Mouse (Mus musculus): ENCODE measurements around the gene Slc41a1. TPM values are rescaled to one million over a fixed set of nuclear protein-coding genes. Genes with fewer than 3 reads are reported as not detected.

The Slc41a1 gene
- total and polyA plus RNA-seq, 2 experiments from 2014 or later: 21.0 to 45.5 TPM

DNA sequence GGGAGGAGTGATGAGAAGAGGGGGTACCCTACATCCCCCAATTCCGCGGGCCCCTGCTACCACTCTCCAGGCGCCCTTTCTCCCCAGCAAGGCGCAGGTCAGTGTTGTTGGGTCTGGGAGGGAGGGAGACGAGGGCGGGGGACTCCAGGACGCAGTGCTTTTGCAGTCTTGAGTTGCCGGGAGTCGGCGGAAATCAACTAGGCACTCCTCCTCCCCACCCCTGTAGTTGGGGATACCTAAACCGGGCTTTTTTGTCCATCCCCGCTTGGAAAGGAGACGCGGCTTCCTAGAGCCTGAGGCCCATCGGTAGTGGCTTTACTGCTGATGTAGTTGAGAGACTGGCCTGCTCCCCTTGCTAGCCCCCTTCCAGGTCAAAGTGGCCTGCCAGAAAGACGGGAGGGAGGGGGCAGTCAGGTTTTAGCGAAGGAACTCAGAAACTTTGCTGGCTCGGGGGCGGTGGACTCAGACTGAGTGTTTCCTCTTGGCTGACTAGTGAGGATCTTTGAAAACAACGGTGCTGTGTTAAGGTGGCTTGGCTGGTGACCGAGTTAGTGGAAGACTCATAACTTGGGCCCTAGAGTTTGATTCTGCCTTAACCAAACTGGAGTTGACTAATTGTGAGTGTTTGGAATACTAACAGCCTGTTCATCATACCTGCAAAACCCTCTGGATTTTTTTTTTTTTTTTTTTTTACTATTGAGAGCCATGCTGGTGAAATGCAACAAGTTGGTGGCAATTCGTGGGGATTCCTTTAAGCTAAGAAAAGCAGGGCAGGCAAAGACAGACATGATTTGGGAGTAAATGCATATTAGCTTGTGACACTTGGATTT is 1.2 kb downstream of the Slc41a1 start:
- peak overlapping the region; percentile 73 for H3K4me3 ChIP-seq (ENCODE audit: low read depth, low read length)
- 3% methylated on average over 21 of the region's 22 CpGs for WGBS
- H3K36me3 ChIP-seq (ENCODE audit: insufficient read depth, low read length): 0 out of 2 replicates have a peak, but pooled peaks cover 5% of the 10 kb centered on the region
- H3K4me2 ChIP-seq (ENCODE audit: low read depth, low read length, poor library complexity, severe bottlenecking): peak overlapping the region; percentile 86
- DNase-seq (ENCODE audit: low spot score) (peak; percentile 49), ATAC-seq (ENCODE audit: low FRiP score) (peak; percentile 52)
- no peaks in the 10 kb centered on the region for H3K27me3 ChIP-seq (ENCODE audit: insufficient read depth, low read length)
- no peaks in the 10 kb centered on the region for H3K9me3 ChIP-seq (ENCODE audit: low read length)
- peak overlapping the region; percentile 86 for H3K27ac ChIP-seq (ENCODE audit: low read depth, low read length)
- peak overlapping the region; percentile 86 for H3K9ac ChIP-seq (replicated peaks; ENCODE audit: low read length, poor library complexity, severe bottlenecking)
- peaks cover 22% of the 10 kb centered on the region; the same call in 1 of the 2 replicates for H3K4me1 ChIP-seq (ENCODE audit: insufficient read depth, low read length)
- TF ChIP-seq CTCF (IDR thresholded peaks at IDR 0.05): no peak

DNA sequence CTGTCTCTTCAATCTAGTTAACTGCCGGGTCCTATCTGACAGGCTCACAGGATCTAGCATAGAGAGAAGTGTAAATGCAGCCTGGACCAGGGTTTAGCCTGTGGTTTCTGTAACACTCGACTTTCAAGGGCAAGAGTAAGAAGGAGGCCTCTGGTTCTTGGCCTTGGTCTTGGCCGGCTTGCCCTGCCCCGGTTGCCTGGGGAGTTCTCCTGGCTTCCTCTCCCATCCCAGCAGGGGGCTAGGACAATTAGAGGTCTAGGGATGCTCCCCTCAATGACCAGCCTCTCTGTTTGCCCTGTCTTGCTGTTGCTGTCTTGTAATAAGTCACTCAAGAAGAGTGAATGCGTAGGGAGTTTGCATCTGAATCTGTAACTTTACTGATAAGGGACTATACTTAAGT is 2.0 kb downstream of the Slc41a1 start:
- Histone ChIP-seq H3K36me3 (ENCODE audit: insufficient read depth, low read length) (0 out of 2 replicates have a peak, but pooled peaks cover 5% of the 10 kb centered on the region), H3K4me1 (ENCODE audit: insufficient read depth, low read length) (peaks cover 22% of the 10 kb centered on the region; the same call in 1 of the 2 replicates), H3K27me3 (ENCODE audit: insufficient read depth, low read length) (no peaks in the 10 kb centered on the region), H3K27ac (ENCODE audit: low read depth, low read length) (no peak overlapping the region), H3K9ac (replicated peaks; ENCODE audit: low read length, poor library complexity, severe bottlenecking) (no peak overlapping the region), H3K4me3 (ENCODE audit: low read depth, low read length) (peak overlapping the region; percentile 73; the same call in 1 of the 2 replicates), H3K4me2 (ENCODE audit: low read depth, low read length, poor library complexity, severe bottlenecking) (peak overlapping the region; percentile 86), H3K9me3 (ENCODE audit: low read length) (no peaks in the 10 kb centered on the region)
- no peak for ATAC-seq (ENCODE audit: low FRiP score)
- no peak for TF ChIP-seq CTCF (IDR thresholded peaks at IDR 0.05)
- no peak for DNase-seq (ENCODE audit: low spot score)
- WGBS: 36% methylated on average over 5 of the region's 5 CpGs

DNA sequence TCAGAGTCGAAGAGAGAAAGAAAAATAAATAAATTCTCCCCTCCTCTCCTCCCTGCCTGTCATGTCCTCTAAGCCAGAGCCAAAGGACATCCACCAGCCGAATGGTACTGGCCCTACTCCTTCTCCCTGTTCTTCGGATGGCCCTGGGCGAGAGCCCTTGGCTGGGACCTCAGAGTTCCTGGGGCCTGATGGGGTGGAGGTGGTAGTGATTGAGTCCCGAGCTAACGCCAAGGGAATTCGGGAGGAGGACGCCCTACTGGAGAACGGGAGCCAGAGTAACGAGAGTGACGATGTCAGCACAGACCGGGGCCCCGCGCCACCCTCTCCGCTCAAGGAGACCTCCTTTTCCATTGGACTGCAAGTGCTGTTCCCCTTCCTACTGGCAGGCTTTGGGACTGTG is 3.3 kb downstream of the Slc41a1 start:
- TF ChIP-seq CTCF (IDR thresholded peaks at IDR 0.05): no peak
- Histone ChIP-seq H3K27ac (ENCODE audit: low read depth, low read length) (no peak overlapping the region), H3K27me3 (ENCODE audit: insufficient read depth, low read length) (no peaks in the 10 kb centered on the region), H3K4me1 (ENCODE audit: insufficient read depth, low read length) (peaks cover 22% of the 10 kb centered on the region; the same call in 1 of the 2 replicates), H3K9me3 (ENCODE audit: low read length) (no peaks in the 10 kb centered on the region), H3K36me3 (ENCODE audit: insufficient read depth, low read length) (0 out of 2 replicates have a peak, but pooled peaks cover 5% of the 10 kb centered on the region), H3K4me2 (ENCODE audit: low read depth, low read length, poor library complexity, severe bottlenecking) (no peak overlapping the region), H3K9ac (replicated peaks; ENCODE audit: low read length, poor library complexity, severe bottlenecking) (no peak overlapping the region), H3K4me3 (ENCODE audit: low read depth, low read length) (no peak overlapping the region)
- DNase-seq (ENCODE audit: low spot score) (no peak), ATAC-seq (ENCODE audit: low FRiP score) (no peak)
- 86% methylated on average over 15 of the region's 15 CpGs for WGBS

DNA sequence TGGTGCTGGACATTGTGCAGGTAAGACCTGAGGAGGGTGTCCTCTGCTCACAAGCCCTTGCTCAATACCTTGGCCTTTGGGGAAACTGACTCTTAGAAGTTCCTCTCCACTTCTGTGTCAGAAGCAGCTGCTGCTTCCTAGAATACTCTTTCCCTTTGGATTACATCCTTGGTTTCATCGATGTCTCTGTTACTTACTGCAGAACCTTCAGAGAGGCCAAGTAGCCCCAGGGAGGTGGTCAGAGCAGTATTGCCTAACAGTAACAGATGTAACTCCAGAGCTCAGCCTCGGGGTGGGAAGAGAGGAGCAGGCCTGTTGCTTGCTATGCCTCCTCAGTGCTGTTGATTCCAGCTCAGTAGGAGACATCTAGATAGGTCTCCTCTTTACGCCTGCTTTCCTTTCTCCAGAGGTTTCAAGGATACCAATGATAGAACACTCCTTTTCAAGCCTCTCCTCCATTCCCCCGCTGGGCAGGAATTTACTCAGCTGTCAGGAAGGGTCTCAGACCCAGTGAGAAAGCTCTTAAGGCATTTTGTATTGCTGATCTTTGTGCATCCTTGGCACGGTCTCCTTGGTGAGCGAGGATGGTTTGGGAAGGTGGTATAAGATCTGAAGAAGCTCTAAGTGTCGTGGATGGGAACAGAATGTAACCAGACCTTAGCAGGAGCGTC is 3.8 kb downstream of the Slc41a1 start:
- no peaks in the 10 kb centered on the region for H3K27me3 ChIP-seq (ENCODE audit: insufficient read depth, low read length)
- 81% methylated on average over 8 of the region's 8 CpGs for WGBS
- no peaks in the 10 kb centered on the region for H3K9me3 ChIP-seq (ENCODE audit: low read length)
- peaks cover 22% of the 10 kb centered on the region; the same call in 1 of the 2 replicates for H3K4me1 ChIP-seq (ENCODE audit: insufficient read depth, low read length)
- ATAC-seq (ENCODE audit: low FRiP score) (no peak), DNase-seq (ENCODE audit: low spot score) (no peak)
- no peak overlapping the region for H3K4me3 ChIP-seq (ENCODE audit: low read depth, low read length)
- peak overlapping the region; percentile 18 for H3K4me2 ChIP-seq (ENCODE audit: low read depth, low read length, poor library complexity, severe bottlenecking)
- no peak overlapping the region for H3K9ac ChIP-seq (replicated peaks; ENCODE audit: low read length, poor library complexity, severe bottlenecking)
- 0 out of 2 replicates have a peak, but pooled peaks cover 5% of the 10 kb centered on the region for H3K36me3 ChIP-seq (ENCODE audit: insufficient read depth, low read length)
- no peak for TF ChIP-seq CTCF (IDR thresholded peaks at IDR 0.05)
- H3K27ac ChIP-seq (ENCODE audit: low read depth, low read length): no peak overlapping the region

DNA sequence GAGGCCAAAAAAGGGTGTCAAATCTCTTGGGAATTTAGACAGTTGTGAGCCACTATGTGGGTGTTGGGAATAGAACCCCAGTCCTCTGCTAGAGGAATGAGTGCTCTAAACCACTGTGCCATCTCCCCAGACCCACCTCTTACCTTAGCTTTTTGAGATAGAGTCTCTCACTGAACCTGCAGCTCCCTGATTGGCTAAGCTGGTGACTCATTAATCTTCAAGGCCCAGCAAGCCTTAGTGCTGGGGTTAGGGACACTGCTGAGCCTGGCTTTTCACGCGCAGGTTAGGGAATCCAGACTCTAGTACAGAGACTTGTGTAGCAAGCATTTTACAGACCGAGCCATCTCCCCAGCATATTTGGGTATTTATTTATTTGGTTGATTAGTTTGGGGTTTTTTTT is 9.7 kb downstream of the Slc41a1 start:
- 0 out of 2 replicates have a peak, but pooled peaks cover 2% of the 10 kb centered on the region for H3K4me1 ChIP-seq (ENCODE audit: insufficient read depth, low read length)
- TF ChIP-seq CTCF (IDR thresholded peaks at IDR 0.05): no peak

More for the DNA sequence above, 9.7 kb downstream of the Slc41a1 start:
- 84% methylated on average over 3 of the region's 3 CpGs for WGBS
- ATAC-seq (ENCODE audit: low FRiP score) (no peak), DNase-seq (ENCODE audit: low spot score) (no peak)
- Histone ChIP-seq H3K9me3 (ENCODE audit: low read length) (no peaks in the 10 kb centered on the region), H3K36me3 (ENCODE audit: insufficient read depth, low read length) (peaks cover 25% of the 10 kb centered on the region), H3K27ac (ENCODE audit: low read depth, low read length) (no peak overlapping the region), H3K9ac (replicated peaks; ENCODE audit: low read length, poor library complexity, severe bottlenecking) (no peak overlapping the region), H3K4me3 (ENCODE audit: low read depth, low read length) (no peak overlapping the region), H3K4me2 (ENCODE audit: low read depth, low read length, poor library complexity, severe bottlenecking) (no peak overlapping the region), H3K27me3 (ENCODE audit: insufficient read depth, low read length) (no peaks in the 10 kb centered on the region)

Measured in midbrain, postnatal 0 days (tissue).